Mouse (Mus musculus) forebrain, embryonic 15.5 days (tissue): ENCODE measurements at regions not wholly inside any gene's neighbourhood (a gene's known extent, or its start where the extent isn't known, plus 50 kb on each side); places are given as distances from the start of the nearest gene placed in this dataset.
A peak's percentile ranks its signal among the peaks of the same experiment; 100 is the strongest.

ENCODE experiments used
- ATAC-seq: fragments of 200-750 bp; cut with Nextera tagmentation; replicated peaks from 2 replicates; pipeline ENCODE4 v1.8.0; 2017; ENCODE audit warnings: mild to moderate bottlenecking, moderate TSS enrichment, moderate library complexity
- H3K27ac ChIP-seq: fragments of 300-500 bp; sonication (generic); replicated peaks from 2 replicates; pipeline ENCODE4 v1.5.1; 2015; ENCODE audit warnings: mild to moderate bottlenecking, inconsistent platforms
- H3K27me3 ChIP-seq: fragments of 300-500 bp; sonication (generic); 2 replicates; pipeline ENCODE4 v1.6.1; 2015; ENCODE audit warnings: inconsistent platforms
- H3K36me3 ChIP-seq: fragments of 300-500 bp; sonication (generic); 2 replicates; pipeline ENCODE4 v1.6.1; 2015; ENCODE audit warnings: mild to moderate bottlenecking, inconsistent platforms
- H3K4me1 ChIP-seq: fragments of 300-500 bp; sonication (generic); 2 replicates; pipeline ENCODE4 v1.6.1; 2015; ENCODE audit warnings: inconsistent platforms
- H3K4me2 ChIP-seq: fragments of 300-500 bp; sonication (generic); replicated peaks from 2 replicates; pipeline ENCODE4 v1.6.1; 2015; ENCODE audit warnings: mild to moderate bottlenecking, inconsistent platforms
- H3K4me3 ChIP-seq: fragments of 300-500 bp; sonication (generic); 2 replicates; pipeline ENCODE4 v1.5.1; 2015; ENCODE audit warnings: mild to moderate bottlenecking, inconsistent platforms
- H3K9ac ChIP-seq: fragments of 300-500 bp; sonication (generic); replicated peaks from 2 replicates; pipeline ENCODE4 v1.6.1; 2015; ENCODE audit warnings: mild to moderate bottlenecking, inconsistent platforms
- H3K9me3 ChIP-seq: fragments of 300-500 bp; sonication (generic); 2 replicates; pipeline ENCODE4 v1.6.1; 2016; ENCODE audit warnings: inconsistent platforms
- WGBS: fragments of 180-500 bp; shearing (Covaris S2); methylation state at CpG from one replicate; pipeline ENCODE4 v1.1.7; 2015; ENCODE audit warnings: mixed read lengths; 5-methylcytosine and 5-hydroxymethylcytosine counted together

DNA sequence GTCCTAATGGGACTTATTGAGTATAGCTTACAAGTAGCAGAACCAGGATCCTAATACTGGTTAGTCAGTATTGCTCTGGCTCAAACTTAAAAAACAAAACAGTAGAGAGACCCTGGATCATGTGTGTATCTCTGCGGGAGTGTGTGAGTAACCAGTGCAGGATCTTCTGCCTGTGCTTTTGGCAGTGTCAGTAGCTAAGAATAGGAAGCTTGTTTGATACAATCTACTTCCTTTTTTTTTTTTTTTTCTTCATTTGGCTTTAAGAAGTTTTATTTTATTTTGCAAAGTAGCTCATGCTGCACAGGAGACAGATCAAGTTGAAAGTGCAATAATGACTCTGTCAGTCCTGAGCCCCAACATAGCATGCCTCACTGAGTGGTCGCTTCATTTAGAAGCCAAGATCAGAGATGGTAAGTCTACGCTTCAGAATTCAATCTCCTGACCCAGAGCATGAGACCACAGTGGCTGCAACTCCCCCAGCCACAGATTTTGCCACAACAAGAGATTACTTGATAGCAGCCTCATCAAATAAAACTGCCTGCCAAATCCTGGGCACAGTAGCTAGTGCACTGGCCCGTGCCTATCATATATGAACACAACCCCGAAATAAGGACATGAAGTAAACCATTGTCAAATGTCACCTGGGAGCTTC is 306.4 kb upstream of the Pitrm1 start:
- H3K4me3 ChIP-seq, result no peak overlapping the region
- H3K27me3 ChIP-seq, result no peaks in the 10 kb centered on the region
- no peak overlapping the region for H3K9ac ChIP-seq
- ATAC-seq, result no peak
- no peak overlapping the region for H3K27ac ChIP-seq
- H3K9me3 ChIP-seq, result no peaks in the 10 kb centered on the region
- no peaks in the 10 kb centered on the region for H3K36me3 ChIP-seq
- no peaks in the 10 kb centered on the region for H3K4me1 ChIP-seq
- 91% methylated on average over 5 of the region's 5 CpGs for WGBS
- no peak overlapping the region for H3K4me2 ChIP-seq

GRCm38 (mm10) chr13:6250106-6250505 is 297.8 kb upstream of the Pitrm1 start:
- ATAC-seq, result no peak
- H3K9me3 ChIP-seq, result no peaks in the 10 kb centered on the region
- 84% methylated on average over 3 of the region's 3 CpGs for WGBS

DNA sequence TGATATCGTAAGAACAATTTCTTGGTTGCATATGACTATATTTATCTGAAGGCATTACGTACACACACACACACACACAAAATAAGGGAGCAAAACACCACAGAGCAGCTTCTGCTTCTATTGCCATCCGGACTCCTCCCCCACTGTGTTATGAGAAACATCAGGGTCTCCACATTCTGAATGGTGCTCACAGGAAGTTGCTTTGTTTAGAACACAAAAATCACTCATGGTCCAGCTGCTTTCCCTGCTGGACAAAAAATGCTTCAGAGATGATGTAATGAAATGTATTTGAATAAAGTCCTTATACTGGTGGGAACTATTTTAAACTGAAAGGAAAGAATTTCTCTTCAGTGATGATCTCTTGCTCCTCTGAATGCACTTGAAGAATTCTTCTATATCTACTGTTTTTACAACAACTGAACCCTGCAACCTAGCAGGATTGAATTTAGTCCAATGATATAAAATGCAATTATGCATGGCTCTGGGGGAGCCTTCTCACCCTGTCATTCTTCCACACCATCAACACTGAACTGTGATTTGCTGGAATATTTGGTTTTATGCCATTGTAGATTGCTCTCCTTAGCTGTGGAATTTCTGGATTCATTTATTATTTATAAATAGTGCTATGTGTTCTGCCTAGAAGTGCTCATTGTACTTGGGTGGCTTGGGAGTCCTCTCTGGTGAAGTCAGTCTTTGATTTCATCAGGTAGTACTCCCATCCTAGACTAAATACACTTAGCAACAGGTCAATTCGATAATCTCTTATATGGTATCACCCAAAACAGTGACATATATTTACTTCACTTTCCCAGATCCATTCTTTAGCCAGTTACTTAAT is 296.7 kb upstream of the Pitrm1 start:
- no peaks in the 10 kb centered on the region for H3K27me3 ChIP-seq
- peak; percentile 92 for ATAC-seq
- peaks cover 12% of the 10 kb centered on the region for H3K4me1 ChIP-seq
- H3K36me3 ChIP-seq, result no peaks in the 10 kb centered on the region
- H3K9me3 ChIP-seq, result no peaks in the 10 kb centered on the region
- no peak overlapping the region for H3K9ac ChIP-seq
- WGBS, result 25% methylated on average over 4 of the region's 4 CpGs
- no peak overlapping the region for H3K4me3 ChIP-seq
- peak overlapping the region; percentile 37; the same call in 1 of the 2 replicates for H3K27ac ChIP-seq
- no peak overlapping the region for H3K4me2 ChIP-seq

More at GRCm38 (mm10) chr13:6250106-6250505, 297.8 kb upstream of the Pitrm1 start:
- Histone ChIP-seq H3K27me3 (no peaks in the 10 kb centered on the region), H3K27ac (no peak overlapping the region), H3K4me2 (no peak overlapping the region), H3K36me3 (no peaks in the 10 kb centered on the region), H3K4me1 (peaks cover 12% of the 10 kb centered on the region), H3K9ac (no peak overlapping the region), H3K4me3 (no peak overlapping the region)

DNA sequence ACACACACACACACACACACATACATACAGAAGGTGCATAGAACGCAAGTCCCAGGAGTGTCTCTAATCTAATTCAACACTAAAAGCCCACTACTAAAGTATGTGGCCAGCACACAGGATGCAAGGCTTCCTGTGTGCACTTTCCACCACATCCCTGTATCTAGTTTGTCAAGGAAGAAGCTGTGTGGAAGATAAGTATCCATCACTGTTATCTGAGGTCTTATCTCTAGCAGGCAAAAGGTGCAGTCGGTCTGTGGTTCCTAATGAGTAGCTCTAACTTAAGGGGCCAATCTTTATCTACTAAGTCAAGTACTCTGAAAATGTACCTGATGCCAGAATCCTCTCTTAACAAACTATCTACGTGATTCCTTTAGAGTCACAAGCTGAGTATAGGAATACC is 295.8 kb upstream of the Pitrm1 start:
- H3K4me3 ChIP-seq, result no peak overlapping the region
- H3K4me1 ChIP-seq, result peaks cover 12% of the 10 kb centered on the region
- H3K36me3 ChIP-seq, result no peaks in the 10 kb centered on the region
- H3K9me3 ChIP-seq, result no peaks in the 10 kb centered on the region
- H3K27ac ChIP-seq, result no peak overlapping the region
- no peak overlapping the region for H3K4me2 ChIP-seq
- H3K27me3 ChIP-seq, result no peaks in the 10 kb centered on the region
- ATAC-seq, result no peak
- WGBS, result 88% methylated on average over 3 of the region's 3 CpGs
- H3K9ac ChIP-seq, result no peak overlapping the region

GRCm38 (mm10) chr13:6255303-6255702 is 292.6 kb upstream of the Pitrm1 start:
- H3K4me3 ChIP-seq, result no peak overlapping the region
- H3K27me3 ChIP-seq, result no peaks in the 10 kb centered on the region
- no peak overlapping the region for H3K27ac ChIP-seq
- no peak overlapping the region for H3K4me2 ChIP-seq
- ATAC-seq, result no peak
- no peak overlapping the region for H3K9ac ChIP-seq
- 93% methylated on average over 5 of the region's 5 CpGs for WGBS
- peaks cover 12% of the 10 kb centered on the region for H3K4me1 ChIP-seq
- no peaks in the 10 kb centered on the region for H3K36me3 ChIP-seq
- no peaks in the 10 kb centered on the region for H3K9me3 ChIP-seq

GRCm38 (mm10) chr13:6255728-6256496 is 292.0 kb upstream of the Pitrm1 start:
- ATAC-seq, result no peak
- no peak overlapping the region for H3K4me3 ChIP-seq

DNA sequence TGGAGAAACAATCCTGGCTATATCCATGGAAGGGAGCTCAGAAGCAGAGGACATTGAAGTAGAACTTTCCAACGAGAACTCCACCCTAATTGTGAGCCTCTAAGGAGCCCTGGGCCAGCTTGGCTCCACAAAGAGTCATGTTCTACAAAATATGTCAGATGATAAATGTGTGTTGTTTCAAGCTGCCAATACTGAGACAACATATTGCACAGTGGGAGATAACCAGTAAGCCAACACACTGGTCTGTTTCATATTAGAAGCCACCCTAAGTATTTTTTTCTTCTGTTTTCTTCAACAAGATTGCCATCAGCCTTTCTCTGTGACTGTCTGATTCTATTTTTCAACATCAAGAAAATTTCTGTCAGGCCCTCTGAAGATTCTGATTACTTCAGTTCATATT is 289.5 kb upstream of the Pitrm1 start:
- Histone ChIP-seq H3K4me3 (no peak overlapping the region), H3K36me3 (no peaks in the 10 kb centered on the region), H3K4me2 (no peak overlapping the region), H3K9ac (no peak overlapping the region), H3K4me1 (no peaks in the 10 kb centered on the region), H3K9me3 (no peaks in the 10 kb centered on the region), H3K27me3 (no peaks in the 10 kb centered on the region), H3K27ac (no peak overlapping the region)
- ATAC-seq, result no peak
- 75% methylated on average over 1 of the region's 1 CpGs for WGBS

More at GRCm38 (mm10) chr13:6255728-6256496, 292.0 kb upstream of the Pitrm1 start:
- H3K9ac ChIP-seq, result no peak overlapping the region
- no peaks in the 10 kb centered on the region for H3K27me3 ChIP-seq
- no peaks in the 10 kb centered on the region for H3K9me3 ChIP-seq
- H3K4me2 ChIP-seq, result no peak overlapping the region
- H3K27ac ChIP-seq, result no peak overlapping the region
- H3K36me3 ChIP-seq, result no peaks in the 10 kb centered on the region
- peaks cover 7% of the 10 kb centered on the region; the same call in 1 of the 2 replicates for H3K4me1 ChIP-seq

DNA sequence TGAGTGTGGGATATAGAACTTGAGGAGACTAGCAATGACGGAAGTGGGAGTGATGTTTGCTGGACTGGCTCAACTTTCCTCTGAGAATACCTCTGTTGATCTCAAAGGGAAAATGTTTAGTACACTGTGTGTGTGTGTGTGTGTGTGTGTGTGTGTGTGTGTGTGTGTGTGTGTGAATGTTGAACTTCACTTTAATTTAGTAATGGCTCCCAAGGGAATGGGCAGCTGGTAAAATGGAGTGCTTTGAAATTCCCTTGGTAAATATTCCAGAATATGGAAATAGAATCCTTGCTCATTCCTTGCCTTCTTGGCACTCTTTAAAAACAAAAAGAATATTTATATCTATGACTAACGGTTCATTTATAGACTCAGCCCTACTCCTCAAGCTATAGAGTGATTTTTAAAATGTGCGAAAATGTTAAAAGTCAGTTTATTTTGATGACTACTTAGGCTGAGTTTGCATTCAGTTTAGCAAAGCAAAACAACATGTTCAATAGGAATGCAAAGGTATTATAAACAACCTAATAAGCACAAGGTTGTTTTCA is 287.6 kb upstream of the Pitrm1 start:
- H3K4me3 ChIP-seq, result no peak overlapping the region
- H3K27ac ChIP-seq, result no peak overlapping the region
- no peaks in the 10 kb centered on the region for H3K9me3 ChIP-seq
- no peak overlapping the region for H3K9ac ChIP-seq
- H3K4me2 ChIP-seq, result no peak overlapping the region
- no peak for ATAC-seq
- H3K27me3 ChIP-seq, result no peaks in the 10 kb centered on the region
- H3K4me1 ChIP-seq, result no peaks in the 10 kb centered on the region
- 92% methylated on average over 3 of the region's 3 CpGs for WGBS
- H3K36me3 ChIP-seq, result no peaks in the 10 kb centered on the region

DNA sequence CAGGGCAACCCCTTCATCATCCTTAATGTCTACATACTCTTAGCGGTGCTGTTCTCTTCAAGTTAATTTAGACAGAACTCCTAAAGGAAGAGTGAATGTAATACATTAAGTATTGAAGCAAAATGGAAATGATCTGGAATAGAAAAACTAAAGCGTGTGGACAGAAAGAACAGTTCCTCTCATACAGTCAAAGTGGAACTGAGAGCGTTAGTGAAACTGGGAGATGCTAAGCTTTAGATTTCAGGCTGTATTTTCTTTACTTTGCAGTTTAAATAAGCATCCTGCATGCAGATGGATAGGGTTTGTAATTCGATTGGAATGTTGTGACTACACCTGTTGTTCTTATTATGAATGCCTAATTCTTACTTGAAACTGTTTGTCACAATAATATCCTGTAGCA is 286.5 kb upstream of the Pitrm1 start:
- H3K36me3 ChIP-seq, result no peaks in the 10 kb centered on the region
- H3K4me1 ChIP-seq, result no peaks in the 10 kb centered on the region
- no peak for ATAC-seq
- H3K27ac ChIP-seq, result no peak overlapping the region
- no peak overlapping the region for H3K9ac ChIP-seq
- WGBS, result 75% methylated on average over 4 of the region's 4 CpGs
- no peak overlapping the region for H3K4me3 ChIP-seq
- no peak overlapping the region for H3K4me2 ChIP-seq
- H3K9me3 ChIP-seq, result no peaks in the 10 kb centered on the region
- no peaks in the 10 kb centered on the region for H3K27me3 ChIP-seq

DNA sequence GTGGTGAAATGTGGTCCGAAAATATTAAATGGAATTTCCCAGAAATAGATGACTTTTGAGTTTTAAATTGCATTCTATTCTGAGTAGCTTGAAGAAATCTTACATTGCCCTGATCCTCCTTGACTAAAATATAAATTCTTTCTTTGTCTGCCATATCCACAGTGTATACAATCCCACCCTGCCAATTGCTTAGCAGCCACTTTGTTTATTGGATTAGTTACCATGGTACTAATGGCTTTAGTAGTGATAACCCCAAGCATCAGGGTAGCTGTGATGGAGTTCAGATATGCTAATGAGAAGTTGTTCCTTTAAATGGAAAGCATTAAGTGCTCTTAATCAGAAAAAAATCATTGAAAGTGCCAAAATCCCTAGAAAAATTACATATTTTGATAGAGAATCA is 277.4 kb upstream of the Pitrm1 start:
- Histone ChIP-seq H3K27ac (no peak overlapping the region), H3K36me3 (no peaks in the 10 kb centered on the region), H3K9me3 (no peaks in the 10 kb centered on the region), H3K27me3 (no peaks in the 10 kb centered on the region), H3K9ac (no peak overlapping the region), H3K4me2 (no peak overlapping the region), H3K4me3 (no peak overlapping the region), H3K4me1 (no peaks in the 10 kb centered on the region)
- 0 out of 2 replicates have a peak, but pooled peaks have one; percentile 55 for ATAC-seq
- WGBS, result 85% methylated on average over 1 of the region's 1 CpGs

- no peaks in the 10 kb centered on the region for H3K4me1 ChIP-seq
- WGBS, result 71% methylated on average over 1 of the region's 1 CpGs
- H3K27ac ChIP-seq, result no peak overlapping the region
- no peak overlapping the region for H3K4me3 ChIP-seq
- no peaks in the 10 kb centered on the region for H3K9me3 ChIP-seq
- no peaks in the 10 kb centered on the region for H3K27me3 ChIP-seq
- H3K36me3 ChIP-seq, result no peaks in the 10 kb centered on the region
- no peak overlapping the region for H3K4me2 ChIP-seq
- no peak for ATAC-seq
- no peak overlapping the region for H3K9ac ChIP-seq
These were observed 275.0 kb upstream of the Pitrm1 start for GRCm38 (mm10) chr13:6272932-6273331.

GRCm38 (mm10) chr13:6280073-6280472 is 267.9 kb upstream of the Pitrm1 start:
- Histone ChIP-seq H3K9me3 (no peaks in the 10 kb centered on the region), H3K27ac (no peak overlapping the region), H3K27me3 (no peaks in the 10 kb centered on the region), H3K4me1 (no peaks in the 10 kb centered on the region), H3K4me3 (no peak overlapping the region), H3K36me3 (no peaks in the 10 kb centered on the region), H3K9ac (no peak overlapping the region), H3K4me2 (no peak overlapping the region)
- WGBS, result 92% methylated on average over 1 of the region's 1 CpGs
- ATAC-seq, result no peak
